Mouse (Mus musculus) megakaryocyte progenitor cell, adult 5-6 weeks (primary cell): ENCODE data around the gene Cep152. TPM values are rescaled to one million over a fixed set of nuclear protein-coding genes. Genes with fewer than 3 reads are reported as not detected.

Experiments
- ATAC-seq: replicated peaks from 2 replicates; pipeline ENCODE4 v1.8.0; 2016; ENCODE audit warnings: mild to moderate bottlenecking, moderate TSS enrichment, inconsistent platforms; ENCODE audit not compliant: poor library complexity
- total RNA-seq, 2 experiments: library from RNA; stranded (forward) in 1 of 2; stranded (reverse) in 1 of 2; fragments of 157-497, 149-512 nt in 1 of 2; fragments of 200-1000 nt in 1 of 2; gene quantifications; 2 replicates each; pipeline versions ENCODE4 v1.2.3 to v1.2.4; 2015 to 2017

The Cep152 gene
- total RNA-seq, 2 experiments from 2014 or later: 7.1 to 19.3 TPM

GRCm38 (mm10) chr2:125560037-125560436, 64.9 kb downstream of the Cep152 start:
- ATAC-seq: no peak

- ATAC-seq: no peak
Observed at GRCm38 (mm10) chr2:125558634-125559589, 66.0 kb downstream of the Cep152 start.

- peak; percentile 74 for ATAC-seq
Observed at GRCm38 (mm10) chr2:125555830-125556229, 69.1 kb downstream of the Cep152 start.

GRCm38 (mm10) chr2:125548806-125549578, 75.9 kb downstream of the Cep152 start:
- no peak for ATAC-seq

- no peak for ATAC-seq
Observed at GRCm38 (mm10) chr2:125544986-125545385, 79.9 kb downstream of the Cep152 start.

- ATAC-seq: no peak
Observed at GRCm38 (mm10) chr2:125543646-125544045, 81.3 kb downstream of the Cep152 start.

- no peak for ATAC-seq
Observed at GRCm38 (mm10) chr2:125541451-125541850, 83.5 kb downstream of the Cep152 start.

GRCm38 (mm10) chr2:125540579-125540978, 84.3 kb downstream of the Cep152 start:
- no peak for ATAC-seq

GRCm38 (mm10) chr2:125539640-125540039, 85.3 kb downstream of the Cep152 start:
- ATAC-seq: no peak

GRCm38 (mm10) chr2:125530665-125531064, 94.2 kb downstream of the Cep152 start:
- no peak for ATAC-seq

GRCm38 (mm10) chr2:125526566-125526965, 98.3 kb downstream of the Cep152 start:
- no peak for ATAC-seq

GRCm38 (mm10) chr2:125525484-125525883, 99.4 kb downstream of the Cep152 start:
- no peak for ATAC-seq

- peak; percentile 49 for ATAC-seq
Observed at GRCm38 (mm10) chr2:125516594-125516993, 108.3 kb downstream of the Cep152 start.

GRCm38 (mm10) chr2:125515291-125516057, 109.4 kb downstream of the Cep152 start:
- ATAC-seq: peak; percentile 81

GRCm38 (mm10) chr2:125514391-125514790, 110.5 kb downstream of the Cep152 start:
- no peak for ATAC-seq

Other genes starting within 250 kb of the Cep152 start
- gene Gm9913, start 120.0 kb downstream of the Cep152 start, total RNA-seq (2015): not detected in 2 replicates
- gene Gm9913, start 120.0 kb downstream of the Cep152 start, total RNA-seq (2017): not detected in 2 replicates
- 0.05 and 0.10 TPM in 2 replicates for gene Fbn1, start 117.1 kb downstream of the Cep152 start, total RNA-seq (2015)
- gene Fbn1, start 117.1 kb downstream of the Cep152 start, total RNA-seq (2017): 0.17 and 0.20 TPM in 2 replicates
- gene Eid1, start 48.0 kb upstream of the Cep152 start, total RNA-seq (2015): 74.1 and 74.9 TPM in 2 replicates
- gene Eid1, start 48.0 kb upstream of the Cep152 start, total RNA-seq (2017): 115 and 118 TPM in 2 replicates
- gene Shc4, start 99.0 kb upstream of the Cep152 start, total RNA-seq (2015): 0.52 and 0.64 TPM in 2 replicates
- 0.12 and 0.74 TPM in 2 replicates for gene Shc4, start 99.0 kb upstream of the Cep152 start, total RNA-seq (2017)
- gene Secisbp2l, start 157.8 kb upstream of the Cep152 start, total RNA-seq (2015): 11.6 and 12.4 TPM in 2 replicates
- gene Secisbp2l, start 157.8 kb upstream of the Cep152 start, total RNA-seq (2017): 12.7 and 16.1 TPM in 2 replicates
- 24.3 and 24.6 TPM in 2 replicates for gene Galk2, start 234.0 kb upstream of the Cep152 start, total RNA-seq (2015)
- 44.9 and 63.8 TPM in 2 replicates for gene Galk2, start 234.0 kb upstream of the Cep152 start, total RNA-seq (2017)
- 111 and 131 TPM in 2 replicates for gene Cops2, start 234.0 kb upstream of the Cep152 start, total RNA-seq (2015)
- 172 and 218 TPM in 2 replicates for gene Cops2, start 234.0 kb upstream of the Cep152 start, total RNA-seq (2017)